Mouse (Mus musculus) spleen, adult 12 weeks (tissue): Measurements from ENCODE around the gene Casp8.
"Not testable (repeated sequence)": the region's sequence is repeated elsewhere in the genome, so short reads cannot be mapped to it uniquely, and the experiment has no call there.

Source experiments
- DNase-seq: peaks from one replicate; pipeline ENCODE4 v3.0.0; 2022; ENCODE audit warnings: low spot score

Gene Casp8

DNA sequence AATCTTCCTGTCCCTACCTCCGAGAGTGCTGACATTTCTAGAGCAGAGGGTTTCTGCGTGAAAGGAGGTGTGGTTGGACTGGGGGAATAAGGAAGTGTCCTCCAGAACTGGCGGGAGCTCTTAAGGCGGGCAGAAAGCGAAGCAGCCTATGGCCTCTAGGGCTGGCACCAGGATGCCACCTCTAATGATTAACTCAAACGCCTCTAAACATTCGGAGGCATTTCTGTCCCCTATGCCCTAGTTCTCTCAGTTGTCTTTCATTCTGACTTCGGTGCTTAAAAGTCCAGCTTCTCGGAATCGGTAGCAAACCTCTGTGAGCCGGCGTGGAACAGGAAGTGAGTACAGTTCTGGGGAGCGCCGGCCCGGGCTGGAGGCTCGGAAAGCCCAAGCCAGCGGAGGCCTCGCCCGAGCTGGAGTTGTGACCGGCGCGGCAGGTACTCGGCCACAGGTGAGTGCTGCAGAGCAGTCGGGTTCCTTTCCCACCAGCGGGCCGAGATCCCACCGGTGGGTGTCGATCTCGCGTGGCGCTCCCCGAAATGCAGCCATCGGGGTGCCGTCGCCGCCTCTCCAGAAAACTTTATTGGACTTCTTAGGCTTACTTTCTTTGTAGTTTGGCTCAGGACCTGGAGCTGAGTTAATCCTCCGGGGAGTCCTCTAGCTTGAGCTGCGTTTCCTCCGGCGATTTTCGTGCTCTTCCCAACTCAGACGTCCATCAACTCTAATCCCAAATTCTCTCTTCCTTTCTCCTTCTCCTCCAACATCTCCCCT lies at the start of gene Casp8:
Casp8 (plus strand) TSS at position 84 of the 768 bp plus-strand sequence.
- DNase-seq = peak; percentile 50

DNA sequence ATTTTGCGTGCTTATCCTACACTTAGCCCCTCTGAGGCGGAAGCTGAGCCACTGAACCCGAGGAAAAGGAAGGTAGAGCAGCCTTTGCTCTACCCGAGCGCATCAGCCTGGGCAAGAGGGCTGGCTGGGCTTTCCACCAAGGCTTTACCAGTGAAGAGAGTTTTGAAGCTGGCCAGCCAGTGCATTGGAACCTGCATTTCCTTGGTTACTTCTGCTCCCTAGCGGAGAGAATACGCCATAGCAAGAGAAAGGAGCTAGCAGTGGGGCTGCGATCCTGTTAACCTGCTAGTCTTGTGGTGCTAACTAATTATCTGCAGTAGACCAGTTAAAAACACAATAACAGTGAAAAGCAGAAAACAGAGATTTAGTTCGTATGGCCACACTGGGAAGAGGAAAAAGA lies 48.3 kb upstream of the Casp8 start:
- no peak for DNase-seq

DNA sequence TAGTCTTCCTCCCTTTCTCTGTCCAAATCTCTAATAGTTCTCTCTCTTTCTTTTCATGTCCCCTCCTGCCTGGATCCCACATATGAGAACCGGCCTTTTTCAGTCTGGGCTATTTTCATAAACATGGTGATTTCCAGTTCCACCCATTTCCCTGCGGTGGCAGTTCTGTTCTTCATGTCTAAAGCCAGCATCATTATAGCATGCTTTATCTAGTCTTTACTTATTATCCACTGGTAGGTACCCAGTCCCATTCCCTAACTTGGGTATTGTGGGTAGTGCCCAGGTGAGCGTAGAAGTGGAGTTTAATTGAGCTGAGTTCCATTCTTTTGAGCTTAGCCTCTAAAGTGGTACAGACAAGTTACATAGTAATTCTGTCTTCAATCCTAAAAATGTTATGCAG lies 35.7 kb upstream of the Casp8 start:
- no peak for DNase-seq

DNA sequence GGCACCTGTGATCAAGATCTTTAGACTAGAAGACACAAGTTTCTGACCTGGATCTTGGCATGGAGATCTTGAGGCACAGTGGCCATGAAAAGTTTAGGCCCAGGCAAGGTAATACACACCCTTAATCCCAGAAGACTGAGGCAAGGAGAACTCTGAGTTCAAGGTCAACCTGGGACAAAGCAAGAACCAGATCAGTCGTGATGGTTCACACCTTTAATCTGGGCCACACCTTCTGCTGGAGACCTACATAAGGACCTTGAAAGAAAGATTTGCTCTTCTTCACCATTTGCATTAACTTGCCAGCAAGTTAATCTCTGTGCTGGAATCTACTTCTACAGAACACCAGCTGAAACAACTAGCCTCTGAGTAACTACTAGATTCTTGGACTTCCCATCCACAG lies 34.6 kb upstream of the Casp8 start:
- no peak for DNase-seq

DNA sequence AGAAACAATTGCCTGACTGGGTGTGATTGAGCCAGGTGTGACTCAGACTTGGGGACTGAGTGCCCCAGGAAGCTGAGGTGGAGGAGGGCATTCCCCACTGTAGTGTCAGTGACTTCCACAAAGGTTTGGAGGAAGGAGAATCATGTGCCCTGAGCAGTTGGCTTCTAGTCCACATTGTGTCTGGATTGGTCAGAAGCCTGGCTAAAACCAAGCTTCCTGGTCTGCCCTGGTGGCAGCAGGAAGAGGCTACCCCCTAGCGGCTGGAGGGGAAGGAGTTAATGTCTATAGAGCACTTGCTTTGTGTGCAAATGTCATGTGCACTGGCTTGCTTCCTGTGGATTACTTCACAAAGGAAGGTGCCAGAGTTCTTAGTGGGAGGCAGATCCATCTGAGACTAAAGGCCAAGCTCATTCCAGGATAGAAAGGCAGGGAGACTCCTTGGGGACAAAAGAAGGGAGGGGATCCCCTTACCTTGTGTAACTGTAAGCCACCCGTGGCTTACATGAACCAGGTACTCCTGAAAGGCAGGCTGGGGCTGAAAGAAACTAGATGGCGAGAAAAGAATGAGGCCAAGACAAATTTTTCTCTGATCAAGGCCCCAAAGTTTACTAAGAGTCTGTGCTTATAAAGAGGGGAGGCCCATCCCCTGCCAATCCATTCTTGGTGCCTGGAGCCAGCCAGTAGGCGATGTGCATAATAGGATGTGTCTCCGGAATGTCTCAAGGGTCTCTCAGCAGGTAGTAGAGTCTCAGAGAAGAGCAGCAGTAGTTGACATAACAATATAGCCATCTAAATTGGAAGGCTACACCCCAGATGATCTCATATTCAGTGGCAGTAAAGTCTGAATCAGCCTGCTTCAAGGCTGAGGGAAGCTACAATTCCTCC lies 33.5 kb upstream of the Casp8 start:
- not testable (repeated sequence) for DNase-seq

DNA sequence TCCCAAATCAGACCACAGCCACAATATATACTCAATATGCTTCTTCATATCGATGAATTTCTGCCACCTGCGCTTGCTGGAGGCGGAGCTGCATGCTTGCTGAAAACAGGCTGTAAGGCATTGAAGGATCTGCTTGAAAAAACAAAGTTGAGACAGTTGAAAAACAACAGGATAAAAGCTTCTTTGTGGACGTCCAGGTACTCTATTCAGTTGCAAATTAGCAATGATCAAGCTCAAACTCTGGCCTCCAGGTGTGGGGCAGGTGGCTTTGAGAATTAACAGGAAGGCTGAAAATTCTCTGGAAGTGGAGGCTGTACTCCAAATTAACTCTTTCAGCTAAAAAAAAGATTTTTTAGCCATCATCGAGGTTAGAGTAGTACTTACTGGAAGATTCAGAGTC lies 32.6 kb upstream of the Casp8 start:
- DNase-seq = no peak

DNA sequence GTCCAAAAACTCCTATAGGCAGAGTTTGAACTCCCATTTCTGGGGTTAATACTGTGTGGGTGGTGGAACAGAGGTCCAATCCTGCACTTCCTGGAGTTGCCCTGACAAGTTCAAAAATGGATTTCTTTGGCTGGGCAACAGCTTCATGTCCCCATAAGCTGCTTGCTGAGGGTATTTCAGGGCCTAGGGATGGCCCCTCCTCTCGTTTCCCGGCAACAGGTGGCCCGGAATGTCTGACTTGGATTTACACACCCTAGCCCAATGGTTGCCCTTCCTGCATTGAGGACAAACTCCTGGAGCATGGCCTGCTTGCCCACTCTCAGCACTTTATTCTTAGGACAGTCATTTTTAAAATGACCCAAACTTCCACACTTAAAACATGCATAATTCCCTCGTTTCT lies 28.7 kb upstream of the Casp8 start:
- not testable (repeated sequence) for DNase-seq

DNA sequence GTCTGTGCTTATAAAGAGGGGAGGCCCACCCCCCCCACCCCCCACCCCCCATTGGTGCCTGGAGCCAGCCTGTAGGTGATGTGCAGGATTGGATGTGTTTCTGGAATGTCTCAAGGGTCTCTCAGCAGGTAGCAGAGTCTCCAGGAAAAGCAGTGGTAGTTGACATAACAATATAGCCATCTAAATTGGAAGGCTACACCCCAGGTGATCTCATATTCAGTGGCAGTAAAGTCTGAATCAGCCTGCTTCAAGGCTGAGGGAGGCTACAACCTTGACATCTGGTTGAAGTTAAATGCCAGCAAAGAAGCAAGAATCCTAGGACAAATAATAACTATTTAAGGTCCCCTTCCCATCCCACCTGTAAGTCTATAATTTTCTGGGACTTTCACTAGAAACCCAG lies 26.0 kb upstream of the Casp8 start:
- DNase-seq = no peak

DNA sequence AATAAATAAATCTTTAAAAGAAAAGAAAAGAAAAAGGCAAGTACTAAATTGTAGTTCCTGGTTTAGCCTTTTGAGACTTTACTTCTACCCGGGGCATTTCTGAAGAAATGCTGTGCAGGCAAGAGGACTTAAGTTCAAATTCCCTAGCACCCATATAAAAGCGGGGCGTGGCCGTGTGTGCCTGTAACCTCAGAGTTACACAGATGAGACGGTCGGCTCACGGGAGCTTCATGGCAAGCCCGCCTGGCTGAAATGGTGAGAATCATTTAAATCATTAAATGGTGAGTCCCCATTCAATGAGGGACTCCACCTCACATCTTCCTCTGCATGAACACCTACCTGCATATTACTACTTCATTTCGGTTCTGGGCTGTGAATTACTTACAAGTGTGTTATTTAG lies 25.5 kb upstream of the Casp8 start:
- DNase-seq = no peak

DNA sequence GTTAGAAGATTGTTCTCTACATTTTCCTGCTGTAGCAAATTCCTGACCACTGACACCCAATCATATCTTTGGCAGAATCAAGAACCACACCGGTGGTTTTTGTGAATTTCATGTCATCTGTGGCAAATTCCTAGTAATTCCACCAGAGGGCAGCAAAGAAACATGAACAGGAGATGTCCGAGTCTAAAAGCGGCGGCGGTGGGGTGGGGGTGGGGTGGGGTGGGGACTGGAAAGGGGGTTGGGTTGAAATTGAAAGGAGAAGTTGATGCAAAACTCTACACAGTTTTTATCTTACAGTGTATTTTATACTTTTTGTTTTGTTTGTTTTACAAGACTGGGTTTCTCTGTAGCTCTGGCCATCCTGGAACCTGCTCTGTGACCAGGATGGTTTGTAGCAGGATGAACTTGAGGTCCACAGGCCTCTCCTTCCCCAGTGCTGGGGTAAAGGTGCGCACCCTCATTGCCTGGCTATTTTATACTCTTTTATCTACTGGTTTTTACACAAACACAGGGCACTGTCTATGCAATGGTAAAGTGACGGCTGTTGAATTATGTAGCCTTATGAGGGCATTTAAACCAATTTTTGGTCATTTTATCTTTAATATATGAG lies 25.0 kb upstream of the Casp8 start:
- no peak for DNase-seq

DNA sequence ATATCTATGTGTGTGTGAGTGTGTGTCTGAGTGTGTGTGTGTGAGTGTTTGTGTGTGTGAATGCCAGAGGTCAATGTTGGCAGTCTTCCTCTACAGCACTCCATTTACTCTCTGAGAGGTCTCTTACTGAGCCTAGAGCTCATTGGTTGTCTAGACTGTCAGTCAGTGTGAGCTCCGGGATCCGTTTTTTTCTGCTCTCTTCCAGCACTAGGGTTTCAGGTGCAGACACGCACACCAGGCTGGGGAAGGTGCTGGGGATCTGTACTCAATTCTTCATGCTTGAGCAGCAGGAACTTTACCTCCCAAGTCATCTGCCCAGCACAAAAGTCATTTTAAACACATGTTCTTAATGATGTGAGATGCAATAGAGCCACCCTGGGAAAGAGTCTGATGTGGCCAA lies 23.1 kb upstream of the Casp8 start:
- DNase-seq = no peak

DNA sequence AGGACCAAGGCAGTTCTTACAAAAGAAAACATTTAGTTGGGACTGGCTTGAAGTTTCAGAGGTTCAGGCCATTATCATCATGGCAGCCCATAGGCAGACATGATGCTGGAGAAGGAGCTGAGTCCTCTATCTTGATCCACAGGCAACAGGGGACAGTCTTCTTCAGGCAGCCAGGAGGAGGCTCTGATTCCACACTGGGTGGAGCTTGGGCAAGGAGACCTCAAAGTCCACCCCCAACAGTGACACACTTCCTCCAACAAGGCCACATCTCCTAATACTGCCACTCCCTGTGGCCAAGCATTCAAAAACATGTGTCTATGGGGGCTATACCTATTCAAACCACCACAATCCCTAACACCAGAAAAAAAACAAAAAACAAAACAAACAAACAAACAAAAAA lies 21.9 kb upstream of the Casp8 start:
- no peak for DNase-seq

DNA sequence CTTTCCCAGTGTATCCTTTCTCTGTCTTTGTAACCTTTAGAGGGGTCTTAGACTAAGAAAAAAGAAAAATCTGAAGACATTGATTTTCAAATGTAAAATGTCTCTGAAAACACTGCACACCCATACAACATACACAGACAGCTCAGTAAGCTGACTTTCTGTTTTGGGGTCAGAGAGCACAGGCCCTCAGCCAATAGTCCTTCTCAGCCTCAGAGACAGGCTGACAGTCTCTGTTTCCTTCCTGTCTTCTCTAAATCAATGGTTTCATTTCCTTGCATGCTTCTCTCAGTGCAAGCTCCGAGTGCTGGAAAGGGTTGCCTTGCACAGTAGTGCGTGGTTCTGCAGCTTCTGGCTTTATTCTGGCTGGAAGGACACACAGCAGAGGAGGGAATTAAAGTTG lies 21.3 kb upstream of the Casp8 start:
- DNase-seq = no peak

DNA sequence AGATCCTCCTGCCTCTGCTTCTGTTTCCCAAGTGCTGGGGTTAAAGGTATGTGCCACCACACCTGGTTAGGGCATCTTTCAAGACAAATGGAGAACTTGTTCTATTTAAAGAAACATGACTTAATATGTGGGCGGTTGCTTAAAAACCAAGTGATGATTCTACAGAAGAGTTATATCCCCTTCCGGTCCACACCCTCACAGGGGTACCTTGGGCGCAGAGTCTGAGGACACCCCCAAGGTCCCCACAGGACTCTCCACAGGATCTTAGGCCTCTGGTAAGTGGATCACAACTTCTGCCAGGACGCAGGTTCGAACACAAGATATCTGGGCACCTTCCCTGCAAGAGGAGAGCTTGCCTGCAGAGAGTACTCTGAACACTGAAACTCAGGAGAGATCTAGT lies 19.8 kb upstream of the Casp8 start:
- no peak for DNase-seq

DNA sequence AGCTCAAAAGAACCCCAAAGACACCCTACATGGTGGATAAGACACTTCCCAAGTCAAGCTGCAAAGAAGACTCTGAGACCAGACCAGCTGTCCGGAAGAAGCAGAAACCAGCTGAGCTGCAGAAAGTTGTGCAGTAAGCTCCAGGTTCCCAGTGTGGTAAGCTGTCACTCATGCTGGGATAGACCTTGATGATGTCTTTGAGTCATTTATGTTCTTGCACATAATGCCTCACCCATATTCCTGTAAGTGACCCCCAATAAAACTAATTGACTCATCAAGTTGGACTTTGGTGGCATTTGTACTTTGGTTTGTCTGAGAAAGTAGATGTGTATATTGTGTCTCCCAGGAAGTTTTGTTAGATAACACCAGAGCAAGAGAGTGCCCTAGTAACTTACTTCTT lies 17.6 kb upstream of the Casp8 start:
- no peak for DNase-seq

DNA sequence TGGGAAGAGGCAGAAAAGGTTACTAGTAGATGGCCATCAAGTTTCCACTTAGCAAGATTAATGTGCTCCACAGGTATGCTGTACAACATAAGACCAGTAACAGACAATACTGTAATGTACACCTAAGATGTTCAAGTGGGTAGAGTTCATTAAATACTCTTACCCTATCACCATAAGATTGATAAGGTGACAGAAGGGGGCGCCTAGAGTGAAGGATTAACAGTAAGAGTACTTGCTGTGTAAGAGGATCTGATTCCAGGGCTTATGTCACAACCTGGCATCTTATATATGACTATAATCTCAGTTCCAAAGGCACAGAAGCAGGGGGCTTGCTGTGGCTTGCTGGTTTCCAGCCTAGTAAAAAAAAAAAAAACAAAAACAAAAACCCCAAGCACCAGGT lies 16.9 kb upstream of the Casp8 start:
- no peak for DNase-seq

DNA sequence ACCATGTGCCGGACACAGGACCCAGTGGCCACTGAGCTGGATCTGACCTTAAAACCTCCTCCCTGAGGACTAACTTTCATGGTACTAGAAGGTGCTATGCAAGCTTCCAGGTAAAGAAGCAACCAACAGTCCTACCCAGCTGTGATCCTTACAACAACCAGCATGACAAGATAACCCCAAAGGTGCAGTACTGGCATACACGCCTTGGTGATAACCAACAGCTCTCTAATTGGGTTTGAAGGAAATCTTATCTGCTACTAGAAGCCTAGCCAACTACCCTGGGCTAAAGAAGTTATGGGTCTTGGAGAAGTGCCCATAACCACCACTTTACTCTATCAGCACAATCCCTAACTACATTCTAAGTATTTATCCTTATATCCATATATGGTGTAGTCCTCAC lies 8.9 kb upstream of the Casp8 start:
- DNase-seq = no peak

DNA sequence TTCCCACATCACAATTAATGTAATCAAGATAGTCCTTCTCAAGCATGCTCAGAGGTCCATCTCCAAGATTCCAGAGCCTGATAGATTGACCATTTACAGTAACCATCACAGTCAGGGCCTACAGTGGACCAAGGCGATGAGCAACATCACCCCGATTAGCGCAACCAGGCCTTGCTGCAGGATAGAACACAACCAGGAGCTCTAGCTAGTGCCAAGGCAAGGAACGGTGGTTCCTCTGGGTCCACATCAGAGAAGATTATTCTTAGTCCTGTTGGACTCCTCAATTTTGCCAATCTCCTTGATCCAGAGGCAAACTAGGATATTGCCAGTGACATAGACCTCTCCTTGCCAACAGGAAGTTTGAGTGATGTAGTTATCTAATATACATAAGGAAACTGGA lies 6.8 kb upstream of the Casp8 start:
- DNase-seq = no peak

DNA sequence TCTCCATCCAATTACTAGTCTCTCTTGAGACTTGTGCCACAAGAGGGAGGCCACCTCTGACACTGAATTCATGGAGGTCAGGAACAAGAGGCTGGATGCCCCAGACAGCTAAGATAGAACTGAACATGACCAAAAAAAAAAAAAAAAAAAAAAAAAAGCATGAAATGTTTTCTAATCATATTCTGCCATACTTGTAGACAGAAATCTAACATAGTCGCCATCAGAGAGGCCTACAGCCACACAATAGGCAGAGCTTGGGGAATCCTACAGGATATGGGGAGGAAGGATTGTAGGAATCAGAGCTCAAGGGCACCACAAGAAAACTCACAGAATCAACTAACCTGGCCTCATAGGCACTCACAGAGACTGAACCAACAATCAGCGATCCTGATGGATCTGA lies 469 bp upstream of the Casp8 start:
- DNase-seq = no peak

DNA sequence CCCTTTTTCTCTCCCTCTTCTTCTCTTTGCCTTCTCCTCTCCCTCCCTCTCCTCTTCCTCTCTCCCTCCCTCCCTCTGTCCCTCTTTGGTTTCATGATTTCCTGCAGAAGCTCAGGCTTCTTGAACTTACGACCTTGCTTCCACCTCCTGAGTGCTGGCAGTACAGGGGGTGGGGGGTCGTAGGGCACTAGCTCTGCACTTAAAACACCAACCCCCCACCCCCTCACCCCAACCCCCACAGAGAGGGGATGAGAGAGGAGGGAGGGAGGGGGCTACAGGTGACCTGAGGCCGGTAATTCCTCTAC lies 837 bp downstream of the Casp8 start:
- no peak for DNase-seq

DNA sequence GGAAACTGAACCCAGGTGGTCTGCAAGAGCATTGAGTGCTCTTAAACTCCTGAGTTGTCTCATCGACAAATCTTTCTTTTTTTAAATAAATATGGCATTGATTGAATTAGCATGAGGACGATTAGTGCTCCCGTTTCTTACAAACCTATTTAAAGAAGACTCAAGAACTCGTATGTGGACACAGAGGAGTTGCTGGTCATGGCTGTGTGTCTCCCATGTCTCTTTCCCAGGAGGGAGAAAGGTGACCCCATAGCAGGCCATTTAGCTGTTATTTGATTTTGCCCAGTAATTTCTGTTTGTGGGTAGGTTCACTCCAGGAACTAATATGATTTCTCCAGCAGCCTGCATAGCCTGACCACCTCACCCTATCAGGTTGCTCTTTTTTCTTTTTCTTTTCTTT lies 1.7 kb downstream of the Casp8 start:
- DNase-seq = no peak

DNA sequence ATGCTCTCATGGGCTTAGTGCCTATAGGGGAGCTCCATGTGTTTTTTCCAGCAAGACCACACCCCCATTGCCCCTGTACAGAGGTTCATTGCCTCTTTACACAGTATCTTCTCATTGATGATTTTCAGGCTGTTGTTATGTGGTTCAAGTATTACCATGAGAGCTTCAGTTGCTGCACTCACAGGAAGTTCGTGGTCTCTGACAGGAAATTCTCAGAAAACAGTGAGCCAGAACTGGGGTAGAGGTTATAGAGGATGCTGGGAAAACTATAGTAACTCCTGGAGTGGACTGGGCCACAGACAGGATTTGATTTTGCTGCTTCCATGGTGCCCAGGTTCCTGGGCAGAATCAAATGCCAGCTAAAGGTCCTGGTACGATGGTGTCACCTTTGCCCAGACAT lies 2.2 kb downstream of the Casp8 start:
- no peak for DNase-seq

DNA sequence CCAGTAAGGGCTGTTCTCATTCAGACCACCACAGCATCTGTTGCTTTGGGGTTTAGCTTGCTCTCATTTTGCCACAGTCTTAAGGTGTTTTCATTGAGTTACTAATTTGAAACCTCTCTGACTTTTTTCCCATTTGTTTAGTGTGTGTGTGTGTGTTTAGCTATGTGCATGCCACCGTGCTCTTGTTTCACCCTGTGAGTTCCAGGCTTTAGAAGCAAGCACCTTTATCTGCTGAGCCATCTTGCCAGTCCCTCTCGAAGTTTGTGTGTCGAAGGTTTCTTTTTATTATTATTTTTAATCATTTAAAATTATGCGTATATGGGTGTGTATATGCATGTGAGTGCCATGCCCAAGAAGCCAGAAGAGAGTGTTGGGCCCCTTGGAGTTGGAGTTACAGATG lies 3.7 kb downstream of the Casp8 start:
- no peak for DNase-seq
